Mouse (Mus musculus) gastrocnemius, postnatal 10 days (tissue): ENCODE results near the gene Smpdl3b. TPM values are rescaled to one million over a fixed set of nuclear protein-coding genes. Genes with fewer than 3 reads are reported as not detected.
"Not testable (repeated sequence)": the region's sequence is repeated elsewhere in the genome, so short reads cannot be mapped to it uniquely, and the experiment has no call there.

Experiments
- DNase-seq: peaks from one replicate; pipeline ENCODE4 v3.0.0; 2021; ENCODE audit warnings: mixed read lengths
- long read RNA-seq, 2 experiments: library from polyadenylated mRNA; stranded (forward); transcript quantifications; one replicate each; pipeline ENCODE4 v2.0.0; 2021
- total RNA-seq, 2 experiments: library from RNA; stranded (reverse); gene quantifications; 2 replicates each; pipeline ENCODE4 v1.2.3; 2021

Smpdl3b gene
- 1 to 10 TPM; 2.8 to 3.6 TPM for total RNA-seq
- long read RNA-seq, experiment 1, partial matches to known transcripts = 0 of 4 reads
- long read RNA-seq, experiment 1, other reads (novel, unspliced or antisense) = 0 of 4 reads
- long read RNA-seq, experiment 2, transcript Smpdl3b-201 (8 exons, 2,006 nt) = major isoform, 6 of 7 reads
- long read RNA-seq, experiment 2, partial matches to known transcripts = 0 of 7 reads
- long read RNA-seq, experiment 2, other reads (novel, unspliced or antisense) = 1 of 7 reads

DNA sequence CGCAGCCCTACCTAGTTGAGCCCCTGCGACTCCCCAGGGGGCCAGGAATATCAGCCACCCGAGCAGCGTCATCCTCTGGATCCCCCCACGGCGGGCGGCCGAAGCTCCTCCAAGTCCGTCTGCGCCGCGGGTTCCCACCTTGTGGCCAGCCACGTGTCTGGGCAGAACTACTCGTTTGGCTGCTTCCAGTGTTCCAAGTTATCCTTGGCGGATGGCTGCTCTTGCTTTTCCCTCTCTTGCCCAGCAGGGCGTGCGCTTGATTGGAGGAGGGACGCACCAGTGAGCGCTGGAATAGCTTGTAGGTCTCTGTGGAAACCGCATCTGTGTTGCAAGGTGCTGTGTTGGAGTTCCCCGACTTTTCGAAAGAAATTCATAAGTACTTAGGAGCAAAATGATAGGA lies at the start of gene Smpdl3b:
Gene Smpdl3b, minus strand, starts transcription at position 279 of the 400 bp plus-strand sequence.
- peak; percentile 67 for DNase-seq

DNA sequence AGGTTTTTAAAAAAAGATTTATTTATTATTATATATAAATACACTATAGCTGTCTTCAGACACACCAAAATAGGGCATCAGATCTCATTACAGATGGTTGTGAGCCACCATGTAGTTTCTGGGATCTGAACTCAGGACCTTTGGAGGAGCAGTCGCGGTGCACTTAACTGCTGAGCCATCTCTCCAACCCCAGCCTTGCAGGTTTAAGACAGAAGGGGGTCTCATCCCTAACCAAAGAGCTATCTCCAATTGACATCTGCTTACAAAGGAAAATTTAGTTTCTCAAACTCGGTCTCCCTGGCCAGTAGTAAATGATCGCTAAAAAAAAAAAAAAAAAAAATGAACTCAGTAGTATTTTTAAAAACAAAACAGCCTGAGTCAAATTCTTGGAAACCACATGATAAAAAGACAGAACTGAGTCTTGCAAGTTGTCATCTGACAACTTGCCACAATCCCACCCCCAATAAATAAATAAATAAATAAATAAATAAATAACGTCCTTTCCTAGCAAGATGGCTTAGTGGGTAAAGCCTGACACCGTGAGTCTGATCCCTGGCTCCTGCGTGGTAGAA lies 49.7 kb upstream of the Smpdl3b start:
- DNase-seq = no peak

DNA sequence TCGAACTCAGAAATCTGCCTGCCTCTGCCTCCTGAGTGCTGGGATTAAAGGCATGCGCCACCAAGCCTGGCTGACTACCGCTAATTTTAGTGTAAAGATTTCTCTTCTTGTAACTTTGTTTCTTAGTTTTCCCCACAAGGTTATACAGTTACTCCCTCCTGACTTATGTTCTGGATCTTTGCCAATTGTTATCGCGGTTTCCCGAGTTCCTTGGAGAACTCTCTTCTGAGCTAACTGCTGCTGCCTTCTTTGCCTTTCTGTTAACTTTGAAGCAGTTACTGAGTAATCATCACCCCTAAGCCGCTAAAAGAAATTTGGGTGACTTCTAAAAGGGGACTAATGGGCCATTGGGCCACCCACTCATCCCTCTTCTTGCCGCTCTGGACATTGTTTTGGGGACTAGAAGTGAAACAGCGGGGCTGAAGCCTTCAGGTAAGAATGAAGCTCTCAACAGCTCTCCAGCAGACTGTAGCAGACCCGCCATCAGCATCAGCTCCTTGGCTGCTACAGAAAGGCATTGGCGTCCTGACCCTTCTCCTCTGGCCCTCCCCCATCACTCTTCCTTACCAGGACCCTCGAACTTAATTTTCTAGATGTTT lies 48.6 kb upstream of the Smpdl3b start:
- DNase-seq = no peak

DNA sequence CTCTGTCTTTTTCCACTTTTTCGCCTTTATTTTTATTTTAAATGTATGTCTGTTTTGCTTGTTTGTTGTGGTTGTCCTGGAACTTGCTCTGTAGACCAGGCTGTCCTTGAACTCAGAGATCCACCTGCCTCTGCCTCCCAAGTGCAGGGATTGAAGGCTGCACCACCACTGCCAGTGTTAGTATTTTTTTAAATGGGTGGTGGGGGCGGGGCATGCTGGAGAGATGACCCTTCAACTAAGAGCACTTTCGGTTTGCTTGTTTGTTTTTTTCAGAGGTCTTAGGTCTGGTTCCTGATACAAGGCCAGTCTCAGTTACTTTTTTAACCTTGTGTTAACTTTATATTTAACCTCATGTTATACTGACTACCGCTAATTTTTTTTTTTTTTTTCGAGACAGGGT lies 48.1 kb upstream of the Smpdl3b start:
- no peak for DNase-seq

DNA sequence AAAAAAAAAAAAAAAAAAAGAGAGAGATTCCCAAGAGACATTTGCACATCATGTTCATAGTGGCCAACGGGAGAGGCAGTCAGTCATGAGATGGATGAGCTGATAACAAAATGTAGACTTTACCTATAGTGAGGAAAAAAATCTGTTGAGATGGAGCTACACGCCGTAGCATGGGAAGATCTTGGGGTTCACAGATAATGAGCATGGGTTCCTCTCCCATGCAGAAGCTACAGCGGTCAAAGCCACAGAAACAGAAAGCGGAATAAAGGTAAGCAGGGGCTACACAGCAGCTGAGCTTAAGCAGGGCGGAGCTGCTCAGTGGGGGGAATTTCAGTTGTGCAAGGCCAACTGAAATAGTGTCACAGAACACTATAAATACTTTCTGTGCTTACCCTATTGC lies 47.3 kb upstream of the Smpdl3b start:
- no peak for DNase-seq

DNA sequence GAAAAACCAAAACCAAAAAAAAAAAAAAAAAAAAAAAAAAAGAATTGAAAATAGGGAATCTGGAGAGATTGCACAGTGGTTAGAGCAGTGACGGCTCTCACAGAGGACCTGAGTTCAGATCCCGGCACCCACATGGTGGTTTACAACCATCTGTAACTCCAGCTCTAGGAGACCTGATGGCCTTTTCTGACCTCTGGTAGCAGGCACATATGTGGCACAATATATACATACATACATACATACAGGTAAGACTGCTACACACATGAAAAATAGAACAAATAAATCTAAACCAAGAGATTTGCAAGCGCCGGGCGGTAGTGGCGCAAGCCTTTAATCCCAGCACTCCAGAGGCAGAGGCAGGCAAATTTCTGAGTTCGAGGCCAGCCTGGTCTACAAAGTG lies 46.8 kb upstream of the Smpdl3b start:
- no peak for DNase-seq

DNA sequence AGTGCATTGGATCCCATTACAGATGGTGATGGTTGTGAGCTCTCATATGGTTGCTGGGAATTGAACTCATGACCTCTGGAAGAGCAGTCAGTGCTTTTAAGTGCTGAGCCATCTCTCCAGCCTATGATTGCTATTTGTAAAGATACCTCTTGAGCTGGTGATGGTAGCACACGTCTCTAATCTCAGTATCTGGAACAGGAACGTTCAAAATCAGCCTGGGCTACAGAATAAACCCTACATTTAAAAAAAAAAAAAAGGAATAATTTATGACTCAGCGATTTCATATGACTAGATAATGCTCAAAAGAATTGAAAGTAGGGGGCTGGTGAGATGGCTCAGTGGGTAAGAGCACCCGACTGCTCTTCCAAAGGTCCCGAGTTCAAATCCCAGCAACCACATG lies 46.2 kb upstream of the Smpdl3b start:
- DNase-seq = no peak

DNA sequence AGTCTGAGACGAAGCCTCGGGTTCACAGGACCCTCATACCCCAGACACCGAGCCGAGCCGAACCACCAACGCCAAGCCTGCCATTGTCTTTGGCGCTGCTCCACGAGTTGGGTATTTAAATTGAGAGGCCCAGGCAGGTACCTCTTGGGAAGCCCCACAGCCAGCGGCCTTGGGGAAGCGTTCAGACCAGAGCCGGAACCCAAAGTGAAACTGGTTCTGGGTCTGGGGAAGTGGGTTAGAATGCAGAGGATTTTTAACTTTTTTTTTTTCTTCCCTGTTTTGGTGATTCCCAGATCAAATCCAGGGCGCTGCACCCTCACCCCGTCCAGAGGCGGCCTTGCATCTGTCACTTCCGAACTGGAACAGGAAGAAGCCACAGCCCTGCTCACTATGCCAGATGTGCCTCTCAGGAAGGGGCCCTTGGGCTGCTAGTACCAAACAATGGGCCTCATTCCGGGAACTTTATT lies 45.2 kb upstream of the Smpdl3b start:
- DNase-seq = no peak

DNA sequence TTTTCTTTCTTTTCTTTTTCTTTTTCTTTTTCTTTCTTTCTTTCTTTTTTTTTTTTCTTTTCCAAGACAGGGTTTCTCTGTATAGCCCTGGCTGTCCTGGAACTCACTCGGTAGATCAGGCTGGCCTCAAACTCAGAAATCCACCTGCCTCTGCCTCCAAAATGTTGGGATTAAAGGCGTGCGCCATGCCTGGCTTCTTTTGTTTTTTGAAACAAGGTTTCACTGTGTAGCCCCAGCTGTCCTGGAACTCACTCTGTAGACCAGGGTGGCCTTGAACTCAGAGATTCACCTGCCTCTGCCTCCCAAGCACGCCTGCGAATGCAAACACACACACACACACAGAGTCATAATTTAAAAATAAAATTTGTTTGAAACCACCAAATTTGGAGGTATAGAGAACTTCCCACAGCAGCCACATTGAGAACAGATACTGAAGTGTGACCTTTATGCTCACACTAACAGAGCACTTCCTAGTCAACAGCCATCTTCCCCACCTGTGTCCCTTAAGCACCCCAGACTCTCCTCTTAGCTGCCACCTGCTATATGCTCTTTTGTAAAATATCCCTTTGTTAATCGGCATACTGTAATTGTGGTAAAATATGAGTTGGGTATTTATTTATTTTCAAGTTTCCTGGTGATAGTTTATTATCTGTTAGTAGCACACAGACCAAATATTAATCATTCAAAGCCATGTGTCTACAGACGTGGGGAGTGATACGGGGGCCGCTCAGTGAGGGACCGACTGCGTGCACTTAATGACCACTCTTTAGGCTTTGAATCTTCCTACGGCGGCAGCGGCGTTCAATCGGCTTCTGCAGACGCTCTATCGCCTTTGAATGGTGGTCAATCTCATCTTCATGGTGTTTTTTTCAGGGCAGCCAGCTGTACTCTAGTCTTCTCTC lies 44.4 kb upstream of the Smpdl3b start:
- no peak for DNase-seq

DNA sequence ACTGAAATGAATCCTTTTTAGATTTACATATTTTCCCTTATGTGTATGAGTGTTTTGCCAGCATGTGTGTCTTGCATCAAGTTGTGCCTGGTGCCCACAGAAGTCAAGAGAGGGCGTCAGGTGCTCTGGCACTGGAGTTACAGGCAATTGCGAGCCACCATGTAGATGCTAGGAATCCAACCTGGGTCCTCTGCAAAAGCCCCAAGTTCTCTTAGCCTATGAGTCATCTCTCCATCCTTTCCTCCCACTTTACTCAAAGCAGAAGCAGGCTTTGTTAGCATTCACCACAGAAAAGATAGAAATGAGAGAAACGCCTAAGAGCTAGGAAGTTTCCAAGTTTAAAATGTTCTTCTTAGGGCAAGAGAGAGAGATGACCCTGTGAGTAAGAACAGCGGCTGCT lies 42.8 kb upstream of the Smpdl3b start:
- no peak for DNase-seq

DNA sequence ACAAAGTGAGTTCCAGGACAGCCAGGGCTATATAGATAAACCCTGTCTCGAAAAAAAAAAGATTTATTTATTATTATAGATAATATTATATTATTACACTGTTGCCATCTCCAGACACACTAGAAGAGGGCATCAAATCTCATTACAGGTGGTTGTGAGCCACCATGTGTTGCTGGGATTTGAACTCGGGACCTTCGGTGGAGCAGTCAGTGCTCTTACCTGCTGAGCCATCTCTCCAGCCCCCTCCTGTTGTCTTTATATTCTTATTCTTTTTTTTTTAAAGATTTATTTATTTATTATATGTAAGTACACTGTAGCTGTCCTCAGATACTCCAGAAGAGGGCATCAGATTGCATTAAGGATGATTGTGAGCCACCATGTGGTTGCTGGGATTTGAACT lies 41.6 kb upstream of the Smpdl3b start:
- not testable (repeated sequence) for DNase-seq

DNA sequence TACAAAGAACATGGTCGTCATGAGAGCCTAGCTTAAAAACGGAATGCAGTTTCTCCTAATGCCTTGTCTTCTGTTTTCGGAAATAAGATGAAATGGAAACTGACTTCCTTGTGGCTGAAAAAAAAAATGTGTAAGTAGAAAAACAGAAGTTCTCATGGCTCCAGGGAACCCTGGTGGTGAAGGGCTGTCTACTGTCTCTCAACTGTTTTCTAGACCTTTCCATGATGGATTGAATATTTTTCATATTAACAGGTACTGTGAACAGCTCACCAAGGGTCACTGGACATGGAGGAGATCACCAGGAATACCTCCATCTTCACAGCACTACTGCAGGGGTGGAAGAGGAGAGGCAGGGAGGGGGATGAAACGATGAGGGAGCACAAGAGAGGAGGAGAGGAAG lies 41.0 kb upstream of the Smpdl3b start:
- no peak for DNase-seq

DNA sequence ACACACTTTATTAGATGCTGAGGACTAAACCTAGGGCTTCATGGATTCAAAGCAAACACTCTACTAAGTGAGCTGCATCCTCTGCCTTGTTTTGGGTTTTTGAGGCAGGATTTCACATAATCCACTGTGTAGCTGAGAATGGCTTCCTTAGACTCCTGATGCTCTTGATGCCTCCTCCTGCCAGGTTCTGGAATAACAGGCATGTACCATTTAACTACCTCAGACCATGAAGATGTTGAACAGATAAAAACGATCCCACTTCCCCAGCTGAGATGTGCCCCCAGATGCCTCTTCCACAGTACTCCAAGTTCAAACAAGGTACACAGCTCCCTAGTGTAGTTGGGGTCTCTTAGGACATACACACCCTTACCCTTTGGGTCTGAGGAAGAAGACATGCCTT lies 40.4 kb upstream of the Smpdl3b start:
- DNase-seq = no peak

DNA sequence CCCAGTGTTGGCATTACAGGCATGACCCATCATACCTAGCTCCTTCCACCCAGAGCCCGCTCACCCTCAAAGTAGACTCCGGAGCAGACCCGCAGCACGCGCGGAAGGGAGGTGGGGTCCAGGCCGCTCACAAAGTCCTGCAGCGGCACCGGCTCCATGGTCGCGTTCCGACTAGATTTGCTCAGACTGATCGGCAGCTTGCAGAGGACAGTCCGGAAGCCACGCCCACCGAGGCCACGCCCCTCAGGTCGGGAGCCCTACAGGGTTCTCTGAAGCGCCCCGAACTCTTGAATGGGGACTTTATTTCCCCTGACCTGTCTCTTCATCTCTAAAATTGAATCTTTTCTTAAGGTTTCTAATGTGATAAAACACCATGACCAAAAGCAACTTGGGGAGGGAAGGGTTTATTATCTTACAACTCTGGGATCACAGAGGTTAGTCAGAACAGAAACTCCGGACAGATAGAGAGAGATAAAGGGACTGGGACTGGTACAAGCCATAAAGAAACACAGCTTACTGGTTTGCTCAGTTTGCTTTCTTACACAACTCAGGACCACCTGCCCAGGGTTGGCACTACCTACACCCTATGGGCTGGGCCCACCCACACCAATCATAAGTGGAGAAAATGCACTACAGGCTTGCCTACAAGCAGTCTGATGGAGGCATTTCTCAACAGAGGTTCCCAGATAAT lies 39.3 kb upstream of the Smpdl3b start, which contains the start of gene Themis2:
Gene Themis2, minus strand, starts transcription at position 192 of the 691 bp plus-strand sequence.
- peak; percentile 77 for DNase-seq

DNA sequence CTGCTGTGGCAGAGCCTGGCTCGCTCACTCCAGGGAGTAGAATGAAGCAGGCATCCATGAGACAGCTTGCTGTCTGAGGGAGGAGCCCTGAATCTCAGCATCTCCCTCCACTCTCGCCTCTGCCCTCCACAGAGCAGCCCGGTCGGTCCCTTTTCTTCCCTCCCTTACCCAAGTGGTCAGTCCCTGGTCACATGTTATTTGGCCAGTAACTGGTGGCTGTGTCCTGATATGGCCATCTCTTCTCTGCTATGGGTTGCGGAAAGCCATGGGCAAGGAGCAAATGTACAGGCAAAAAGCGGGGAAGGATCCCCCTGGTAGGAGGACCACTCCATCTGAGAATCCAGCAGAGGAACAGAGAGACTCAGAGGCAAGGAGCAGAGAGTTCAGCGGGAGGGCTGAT lies 38.1 kb upstream of the Smpdl3b start:
- no peak for DNase-seq

DNA sequence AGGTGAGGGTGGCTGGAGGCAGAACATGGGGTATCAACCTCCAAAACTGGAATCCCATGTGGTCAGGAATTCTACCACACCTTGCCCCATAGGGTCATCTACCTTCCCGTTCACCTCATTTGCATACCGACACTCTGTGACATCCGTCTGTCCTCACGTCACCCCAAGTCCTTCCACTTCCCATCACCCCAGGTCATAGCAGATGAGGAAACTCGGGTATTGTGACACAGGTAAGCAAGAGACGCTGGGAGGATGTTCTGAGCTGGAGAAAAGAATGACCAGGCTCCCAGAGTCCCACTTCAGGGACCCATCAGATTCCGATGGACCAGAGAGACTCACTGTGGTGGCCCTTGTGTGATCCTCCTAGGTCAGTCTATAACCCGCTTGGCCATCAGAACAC lies 37.7 kb upstream of the Smpdl3b start:
- no peak for DNase-seq

DNA sequence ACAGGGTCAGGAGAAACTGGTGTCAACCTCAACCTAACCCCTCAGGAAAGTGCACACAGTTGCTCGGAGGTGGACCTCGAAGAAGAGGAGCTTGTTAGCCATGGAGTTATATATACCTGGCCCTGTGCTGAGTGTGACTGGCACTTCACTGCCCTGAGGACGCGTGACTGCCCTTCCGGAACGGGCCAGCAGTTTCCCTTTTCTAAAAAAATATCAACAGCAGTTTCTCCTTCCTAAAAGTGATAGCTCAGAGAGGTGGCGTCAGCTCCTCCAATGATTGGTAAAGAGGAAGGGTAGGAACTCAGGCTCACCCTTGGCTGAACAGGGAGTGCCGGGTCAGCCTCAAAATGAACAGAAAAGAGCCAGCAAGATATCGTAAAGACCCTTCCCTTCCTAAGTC lies 37.0 kb upstream of the Smpdl3b start:
- no peak for DNase-seq

DNA sequence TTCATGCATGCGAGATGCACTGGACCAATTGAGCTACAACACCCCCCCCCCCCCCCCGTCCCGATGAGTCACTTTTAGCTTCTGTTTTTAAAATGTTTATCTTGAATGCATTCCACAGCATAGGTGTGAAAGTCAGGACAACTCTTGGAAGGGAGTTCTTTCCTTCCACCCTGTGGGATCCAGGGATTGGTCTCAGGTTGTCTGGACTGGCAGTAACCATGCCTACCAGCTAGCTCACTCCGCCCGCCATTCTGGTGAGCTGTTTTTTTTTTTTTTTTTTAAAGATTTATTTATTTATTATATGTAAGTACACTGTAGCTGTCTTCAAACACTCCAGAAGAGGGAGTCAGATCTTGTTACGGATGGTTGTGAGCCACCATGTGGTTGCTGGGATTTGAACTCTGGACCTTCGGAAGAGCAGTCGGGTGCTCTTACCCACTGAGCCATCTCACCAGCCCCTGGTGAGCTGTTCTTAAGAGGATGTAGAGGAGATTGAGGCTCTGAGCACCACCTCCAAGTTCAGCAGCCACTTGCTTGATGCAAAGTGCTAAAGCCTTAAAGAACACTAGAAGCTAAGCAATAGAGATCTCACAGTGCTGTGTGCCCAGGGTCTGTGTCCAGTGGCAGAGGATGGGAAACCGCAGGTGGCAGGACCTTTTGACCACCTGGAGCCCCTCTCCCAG lies 36.4 kb upstream of the Smpdl3b start:
- not testable (repeated sequence) for DNase-seq

DNA sequence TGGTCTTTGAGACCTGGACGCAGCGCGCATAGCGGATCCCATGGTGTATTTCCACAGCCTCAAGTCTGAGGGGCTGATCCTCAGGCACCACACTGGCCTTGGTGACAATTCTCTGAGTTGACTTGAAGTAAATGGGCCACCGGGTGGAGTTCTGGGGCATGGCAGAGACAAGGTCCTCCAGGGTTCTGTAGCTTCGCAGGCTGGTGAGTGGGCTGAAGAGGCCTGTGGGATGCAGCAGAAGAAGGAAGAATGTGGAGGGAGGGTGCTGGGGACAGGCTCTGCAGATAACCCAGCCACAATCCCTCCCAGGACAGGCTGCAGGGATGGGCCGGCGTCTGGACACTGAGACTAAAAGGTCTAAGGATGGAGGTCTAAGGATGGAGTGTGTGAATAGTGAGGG lies 32.7 kb upstream of the Smpdl3b start:
- no peak for DNase-seq

DNA sequence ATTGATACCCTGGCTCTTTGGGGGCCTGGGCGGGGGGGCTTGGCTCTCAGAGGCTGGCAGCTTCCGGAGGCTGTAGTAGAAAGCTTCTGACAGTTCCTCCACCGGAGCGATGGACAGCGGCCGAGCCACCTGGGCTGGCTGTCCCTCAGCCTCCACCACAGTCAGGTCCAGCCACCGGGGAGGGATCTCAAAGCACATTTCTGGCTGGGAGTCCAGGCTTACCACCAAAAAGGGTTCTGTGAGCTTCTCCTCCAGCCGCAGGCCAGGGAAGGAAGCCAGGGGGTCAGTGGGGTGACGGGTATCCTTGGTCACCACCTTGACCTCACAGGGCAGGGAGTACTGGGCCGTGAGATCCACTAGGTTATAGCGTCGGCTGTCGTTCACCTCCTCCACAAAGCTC lies 28.2 kb upstream of the Smpdl3b start:
- no peak for DNase-seq

DNA sequence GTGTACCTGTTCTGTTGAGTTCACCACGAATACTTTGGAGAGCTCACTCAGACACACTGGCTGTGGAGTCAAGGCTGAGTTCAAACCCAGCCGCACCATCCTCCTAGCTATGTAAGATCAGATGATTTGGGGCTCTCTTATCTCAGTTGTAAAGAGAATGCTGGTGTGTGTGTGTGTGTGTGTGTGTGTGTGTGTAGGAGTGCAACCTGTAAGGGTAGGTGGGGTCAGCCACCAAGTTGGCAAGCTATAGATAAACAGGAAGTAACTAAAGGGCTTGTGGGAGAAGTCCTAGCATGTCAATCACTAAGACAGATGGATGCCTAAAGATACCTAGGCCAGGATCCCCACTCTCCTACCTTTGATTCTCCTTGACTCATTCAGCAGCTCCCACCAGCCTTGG lies 26.7 kb upstream of the Smpdl3b start:
- DNase-seq = no peak

DNA sequence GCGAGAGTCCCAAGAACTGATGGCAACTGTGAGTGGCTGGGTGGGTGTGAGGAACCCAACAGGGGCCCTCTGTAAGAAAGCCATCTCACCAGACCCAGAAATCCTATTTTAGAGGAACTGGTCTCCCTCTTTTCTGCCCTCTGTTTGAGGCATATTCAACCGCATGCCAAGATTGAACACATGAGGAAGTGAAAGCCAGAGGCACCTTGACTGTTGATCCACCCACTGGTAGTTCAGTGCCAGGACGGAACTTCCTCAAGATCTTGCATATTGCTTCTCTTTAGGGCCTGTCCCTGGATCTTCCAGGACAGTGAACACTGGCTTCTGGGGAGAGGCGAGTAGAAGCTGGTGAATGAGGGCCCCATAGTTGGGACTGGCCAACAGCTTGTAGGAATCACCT lies 23.2 kb upstream of the Smpdl3b start:
- no peak for DNase-seq
